Mouse (Mus musculus): ENCODE results near the gene Coq3.

Coq3 gene

GRCm38 (mm10) chr4:21879565-21880220, at the start of gene Coq3:
Gene Coq3, plus strand, starts transcription at chr4:21879673.
- DNase-seq, result peak; percentile 82 to 90

DNA sequence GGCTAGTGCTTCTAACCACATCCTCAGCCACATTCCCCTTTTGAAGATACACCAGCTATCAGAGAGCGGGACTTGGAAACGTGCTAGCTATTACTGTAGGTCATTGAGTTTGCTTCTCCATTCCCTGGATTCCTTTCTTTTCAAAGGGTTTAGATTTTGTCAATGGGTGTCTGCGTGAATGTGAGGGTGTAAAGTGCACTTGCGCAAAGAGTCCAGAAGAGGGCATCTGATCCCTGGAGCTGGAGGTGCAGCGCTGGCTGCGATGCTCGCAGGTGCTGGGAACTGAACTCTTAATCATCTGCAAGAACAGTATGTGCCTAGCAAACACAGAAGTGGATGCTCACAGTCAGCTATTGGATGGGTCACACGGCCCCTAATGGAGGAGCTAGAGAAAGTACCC, 46.6 kb upstream of the Coq3 start:
- DNase-seq, result no peak

DNA sequence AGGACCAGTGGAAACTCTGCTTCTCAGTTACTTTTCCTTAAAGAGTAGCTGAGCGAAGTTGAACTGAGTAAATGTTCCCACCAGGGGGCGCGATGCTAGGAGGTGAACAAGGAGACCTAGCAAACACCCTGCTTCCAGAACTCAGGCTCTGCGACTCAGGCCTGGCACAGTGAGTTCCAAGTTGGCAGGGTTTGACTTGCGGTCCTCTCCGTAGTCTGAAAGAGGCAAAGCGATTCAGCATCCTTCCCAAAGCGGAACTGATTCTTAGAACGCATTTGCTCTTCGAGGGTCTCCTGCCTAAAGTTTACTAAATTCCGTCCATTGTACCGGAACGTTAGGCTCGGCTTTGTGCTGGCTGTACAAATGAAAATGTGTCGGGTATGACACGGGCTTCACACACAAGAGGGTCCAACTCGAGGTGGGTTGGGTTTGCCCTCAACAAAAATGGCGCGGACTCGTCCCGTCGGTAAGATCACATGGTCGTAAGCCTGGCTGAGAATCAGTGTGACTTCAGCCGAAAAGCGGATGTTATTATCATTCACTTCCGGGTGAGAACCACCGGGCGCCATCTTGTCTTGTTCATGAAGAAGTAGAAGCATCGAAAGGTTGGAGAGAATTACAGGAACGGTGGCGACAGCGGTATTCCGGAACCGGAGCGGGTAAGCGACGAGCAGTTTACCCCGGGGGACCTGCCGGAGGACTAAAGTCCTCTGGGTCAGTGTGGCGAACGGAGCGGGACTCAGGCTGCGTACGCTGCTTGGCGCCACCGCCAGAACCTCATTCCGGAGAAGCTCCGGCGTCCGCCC, 31.8 kb upstream of the Coq3 start, which contains the start of gene Pnisr:
Pnisr (plus strand) TSS at position 103 of the 806 bp plus-strand sequence.
- DNase-seq, result peak; percentile 98

DNA sequence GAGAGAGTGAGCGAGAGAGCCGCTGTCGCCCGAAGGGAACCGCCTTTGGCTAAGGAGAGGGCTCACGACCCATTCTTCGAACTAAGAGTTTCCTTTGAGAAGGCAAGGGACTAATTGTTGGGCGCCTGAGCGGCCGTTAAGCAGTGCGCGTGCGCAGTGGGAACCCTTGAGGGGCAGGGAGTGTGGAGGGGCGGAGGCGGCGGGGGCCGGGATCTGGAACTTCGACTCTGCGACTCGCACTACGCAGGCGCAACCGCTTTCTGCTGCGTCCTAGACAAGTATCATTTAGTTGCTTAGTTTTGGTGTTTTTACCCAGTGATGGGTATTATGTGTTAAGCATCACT, 31.2 kb upstream of the Coq3 start:
- DNase-seq, result peak; percentile 94 to 96

DNA sequence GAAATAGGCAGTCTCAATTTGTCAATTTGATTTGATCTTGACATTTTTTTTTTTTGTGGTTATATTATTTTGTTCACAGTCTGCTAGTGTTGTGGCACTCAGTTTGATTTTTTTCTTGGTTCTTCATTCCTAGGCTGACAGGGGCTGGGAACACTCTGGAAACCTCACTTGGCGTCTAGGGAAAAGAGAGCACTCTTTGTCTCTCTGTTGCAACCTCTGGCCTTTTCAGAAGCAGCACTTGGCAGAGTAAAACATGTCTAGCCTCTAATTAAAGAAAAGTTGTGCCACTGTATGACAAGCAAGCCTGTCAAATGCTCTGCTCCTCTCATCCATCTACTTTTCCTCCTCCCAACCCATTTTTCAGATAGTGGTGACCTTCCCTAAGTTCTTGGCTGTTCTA, 22.0 kb upstream of the Coq3 start:
- DNase-seq, result no peak

DNA sequence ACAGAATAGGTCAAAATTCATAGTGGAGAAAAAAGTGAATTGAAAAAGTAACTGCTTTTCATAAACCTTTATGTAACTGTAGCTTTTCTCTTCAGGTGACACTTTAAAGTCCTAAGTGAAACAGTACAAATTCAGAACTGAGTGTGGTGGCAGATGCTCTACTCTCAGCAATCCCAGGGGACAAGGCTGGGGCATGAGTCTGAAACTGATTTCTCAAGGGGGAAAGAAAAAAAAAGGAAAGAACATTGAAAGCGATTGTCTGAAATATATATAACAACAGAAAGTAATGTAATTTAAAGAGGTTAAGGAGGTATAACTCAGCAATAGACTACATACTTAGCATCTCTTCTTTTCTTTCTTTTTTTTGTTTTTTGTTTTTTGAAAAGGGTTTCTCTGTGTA, 14.2 kb upstream of the Coq3 start:
- no peak for DNase-seq

DNA sequence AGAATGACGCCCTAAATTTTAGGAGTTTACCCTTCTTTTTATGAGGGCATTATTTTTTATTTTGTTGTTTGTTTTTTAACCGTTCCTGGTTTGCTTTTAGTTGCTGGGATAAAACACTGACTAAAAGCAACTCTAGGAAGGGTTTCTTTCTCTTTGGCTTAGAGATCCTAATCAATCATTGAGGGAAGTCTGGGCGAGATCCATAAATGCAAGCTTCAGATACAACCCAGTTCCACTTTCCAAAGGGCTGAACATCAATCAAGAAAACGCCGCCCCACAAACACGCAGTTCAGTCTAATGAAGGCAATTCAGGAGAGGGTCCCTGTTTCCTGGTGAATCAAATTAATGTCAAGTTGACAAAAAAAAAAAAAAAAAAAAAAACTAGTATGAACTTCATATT, 697 bp upstream of the Coq3 start:
- DNase-seq, result no peak

GRCm38 (mm10) chr4:21882806-21883205, 3.3 kb downstream of the Coq3 start:
- no peak for DNase-seq

DNA sequence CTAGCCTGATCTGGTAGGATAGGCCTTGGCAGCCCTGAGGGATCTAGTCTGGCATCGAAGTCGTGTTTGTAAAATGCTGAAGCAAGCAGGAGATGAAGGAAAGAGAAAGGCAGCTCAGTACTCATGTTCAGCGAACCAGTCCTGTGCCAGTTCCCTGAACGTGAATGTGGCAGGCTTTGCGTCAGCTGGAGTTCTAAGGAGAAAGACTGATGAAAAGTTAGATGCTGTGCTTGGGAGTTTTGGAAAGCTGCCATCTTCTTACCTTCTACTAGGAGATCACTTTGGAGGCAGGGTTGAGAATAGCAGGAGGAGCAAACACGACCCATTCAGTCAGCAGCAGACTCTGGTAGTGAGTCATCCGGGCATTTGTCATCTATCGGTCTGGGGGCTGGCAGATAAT, 6.4 kb downstream of the Coq3 start:
- DNase-seq, result no peak

- DNase-seq, result peak; percentile 54 to 72
Measured at GRCm38 (mm10) chr4:21930971-21931771, 51.7 kb downstream of the Coq3 start, which contains the start of gene Faxc. Gene Faxc, plus strand, starts transcription at chr4:21931329.

- peak in 1 of 2 experiments; percentile 3 for DNase-seq
Measured at GRCm38 (mm10) chr4:21931772-21932630, 52.5 kb downstream of the Coq3 start.

- DNase-seq, result no peak
Measured at GRCm38 (mm10) chr4:21935378-21935777, 55.9 kb downstream of the Coq3 start.

- no peak for DNase-seq
Measured at GRCm38 (mm10) chr4:21936424-21936823, 57.0 kb downstream of the Coq3 start.

- DNase-seq, result no peak
Measured at GRCm38 (mm10) chr4:21937890-21938289, 58.4 kb downstream of the Coq3 start.

GRCm38 (mm10) chr4:21944672-21945071, 65.2 kb downstream of the Coq3 start:
- no peak for DNase-seq

GRCm38 (mm10) chr4:21951444-21951843, 72.0 kb downstream of the Coq3 start:
- peak; percentile 57 to 60 for DNase-seq

- no peak for DNase-seq
Measured at GRCm38 (mm10) chr4:21952255-21952654, 72.8 kb downstream of the Coq3 start.

- peak; percentile 80 to 84 for DNase-seq
Measured at GRCm38 (mm10) chr4:21957570-21958321, 78.3 kb downstream of the Coq3 start.
